Mouse (Mus musculus) frontal cortex, adult (tissue): ENCODE measurements at regions not wholly inside any gene's neighbourhood (a gene's known extent, or its start where the extent isn't known, plus 50 kb on each side); places are given as distances from the start of the nearest gene placed in this dataset.

ENCODE experiments used
- ATAC-seq: cut with Nextera tagmentation; 2 replicates; pipeline ENCODE4 v1.9.2; 2017; ENCODE audit warnings: mild to moderate bottlenecking, moderate library complexity, mixed read lengths; ENCODE audit not compliant: low TSS enrichment

DNA sequence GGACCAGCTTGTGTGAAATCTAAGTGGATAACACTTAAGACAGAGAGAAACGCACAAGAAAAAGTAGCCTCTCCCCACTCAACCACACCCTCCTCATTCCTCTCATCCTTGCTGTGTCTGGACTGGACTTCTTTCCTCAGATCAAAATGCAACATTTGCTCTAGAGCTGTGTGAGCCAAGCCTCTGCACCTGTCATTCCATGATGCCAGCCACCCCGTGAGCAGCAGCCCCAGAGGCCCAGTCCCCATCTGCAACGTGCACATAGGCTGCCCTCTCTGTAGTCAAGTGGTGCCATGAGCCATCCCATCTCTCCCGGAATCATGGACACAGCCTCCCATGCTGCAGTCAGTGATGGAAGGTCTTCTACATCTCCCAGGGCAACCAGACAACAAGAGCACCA lies 55.1 kb upstream of the Gpc1 start:
- ATAC-seq: no peak

DNA sequence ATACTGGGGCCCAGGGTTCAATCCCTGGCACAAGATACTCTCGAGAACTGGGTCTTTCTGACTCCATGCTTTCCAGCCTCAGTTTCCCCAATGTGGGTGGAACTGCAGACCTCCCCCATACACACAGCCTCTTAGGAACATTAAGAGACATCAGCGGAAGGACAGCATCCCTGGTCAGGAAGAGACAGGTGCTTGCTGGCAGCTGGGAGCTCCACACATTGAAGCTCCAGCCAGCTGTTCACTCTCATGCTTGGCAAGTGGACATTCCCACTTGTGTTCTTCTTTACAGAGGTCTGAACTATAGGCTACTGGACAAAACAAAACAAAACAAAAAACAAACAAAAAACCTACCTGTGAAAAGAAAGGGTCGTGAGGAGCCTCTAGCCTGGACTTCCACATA lies 55.5 kb upstream of the Gpc1 start:
- no peak for ATAC-seq

DNA sequence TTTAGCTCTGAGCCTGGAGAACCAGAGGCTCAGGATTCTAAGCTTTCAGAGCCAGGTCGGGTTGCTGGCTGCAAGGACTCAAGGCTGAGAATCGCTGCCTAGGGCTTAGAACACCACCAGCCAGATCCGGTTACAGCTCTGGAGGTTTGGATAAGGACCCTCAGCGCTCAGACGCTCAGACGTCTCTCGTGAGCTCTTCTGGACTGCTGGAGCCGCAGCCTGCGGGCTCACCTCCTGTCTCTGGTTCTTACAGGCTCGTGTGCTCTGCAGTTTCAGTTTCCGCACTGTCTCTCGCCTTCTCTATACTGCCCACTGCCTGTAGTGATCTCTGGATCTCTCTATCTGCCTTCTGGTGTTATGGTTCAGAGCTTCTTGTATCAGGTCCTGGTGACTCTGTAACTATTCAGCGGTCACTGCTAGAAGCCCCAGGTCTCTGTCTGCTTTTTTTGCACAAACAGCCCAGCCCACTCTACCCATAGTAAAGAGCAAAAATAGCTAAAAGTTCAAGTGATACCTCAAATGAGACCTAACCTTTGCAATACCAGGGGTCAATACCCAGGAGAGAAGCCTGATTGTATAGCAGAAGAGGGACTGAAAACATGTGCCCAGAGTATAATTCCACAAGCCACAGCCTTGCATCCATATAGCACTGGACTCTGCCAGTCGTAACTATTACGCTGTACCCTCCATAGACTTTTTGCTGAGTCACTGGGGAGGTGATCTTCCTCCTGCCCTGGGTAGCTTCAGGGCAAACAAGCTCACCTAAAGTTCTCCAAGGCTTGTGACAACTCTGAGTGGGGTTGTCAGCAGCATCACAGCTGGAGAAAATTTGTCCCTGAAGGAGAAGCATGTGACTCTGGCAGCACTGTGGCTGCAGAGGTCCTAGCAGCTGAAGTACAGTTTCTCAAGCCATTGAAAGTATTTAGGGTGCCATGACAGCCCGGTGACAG lies 56.4 kb upstream of the Gpc1 start:
- no peak; the same call in 1 of the 2 replicates for ATAC-seq

DNA sequence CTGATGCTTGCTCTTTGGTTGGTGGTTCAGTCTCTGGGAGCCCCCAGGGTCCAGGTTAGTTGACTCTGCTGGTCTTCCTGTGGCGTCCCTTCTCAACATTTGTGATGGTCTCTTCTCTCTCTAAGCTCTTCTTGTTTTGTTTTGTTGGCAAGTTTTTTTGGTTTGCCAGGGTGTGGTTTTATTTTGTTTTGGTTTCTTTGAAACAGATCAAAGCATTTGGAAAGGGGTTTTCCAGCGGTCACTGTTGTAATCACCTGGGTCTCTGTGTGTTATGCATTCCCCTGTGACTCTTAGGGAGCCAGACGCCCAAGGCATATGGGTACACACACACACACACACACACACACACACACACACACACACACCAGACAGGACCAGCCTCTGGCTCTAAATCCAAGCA lies 57.4 kb upstream of the Gpc1 start:
- no peak for ATAC-seq

DNA sequence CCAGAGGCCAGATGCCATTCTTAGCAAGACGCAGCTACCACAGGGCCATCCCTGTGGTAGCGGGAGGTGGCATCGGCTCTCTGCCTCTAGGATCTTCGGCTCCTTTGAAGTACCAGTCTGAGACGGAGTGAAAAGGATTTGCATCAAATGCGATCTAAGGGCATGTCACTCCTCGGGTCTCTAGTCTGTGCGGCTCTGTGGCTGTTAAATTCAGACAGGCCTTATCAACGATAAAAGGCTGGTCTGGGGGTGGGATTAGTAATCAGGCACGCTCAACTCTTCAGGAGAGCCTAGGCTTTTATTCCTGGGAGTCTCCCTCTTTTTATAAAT lies 58.7 kb upstream of the Gpc1 start:
- no peak for ATAC-seq

DNA sequence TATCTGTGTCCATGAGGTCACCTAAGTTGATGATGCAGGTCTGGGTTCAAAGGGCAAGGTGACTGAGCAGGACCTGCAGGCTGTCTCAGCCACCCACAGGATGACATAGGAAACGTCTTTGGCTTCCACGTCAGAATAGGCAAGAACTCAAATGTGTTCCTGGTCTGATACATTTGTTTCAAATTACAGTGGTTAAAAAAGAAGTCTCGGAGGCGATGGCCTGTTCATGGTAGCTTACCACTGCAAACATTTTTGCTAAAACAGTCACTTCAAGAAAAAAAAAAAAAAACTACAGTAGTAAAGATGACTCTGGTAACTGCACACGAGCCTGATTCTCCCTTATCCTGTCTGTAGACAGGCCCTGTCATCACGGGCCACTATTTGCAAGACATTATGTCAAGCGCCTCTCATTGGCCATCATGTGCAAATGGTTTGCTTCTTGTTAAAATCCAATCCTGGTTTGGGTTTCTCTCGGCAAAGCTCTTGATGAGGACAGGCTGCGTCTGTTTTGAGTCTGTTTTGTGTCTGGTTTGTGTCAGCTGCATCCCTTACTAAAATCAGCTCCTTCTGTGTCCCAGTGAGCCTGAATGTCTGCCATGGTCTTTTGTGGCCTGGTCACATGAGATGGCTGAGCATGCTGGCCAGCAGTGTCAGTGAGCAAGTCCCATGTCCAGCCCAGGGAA lies 59.2 kb upstream of the Gpc1 start:
- no peak for ATAC-seq

DNA sequence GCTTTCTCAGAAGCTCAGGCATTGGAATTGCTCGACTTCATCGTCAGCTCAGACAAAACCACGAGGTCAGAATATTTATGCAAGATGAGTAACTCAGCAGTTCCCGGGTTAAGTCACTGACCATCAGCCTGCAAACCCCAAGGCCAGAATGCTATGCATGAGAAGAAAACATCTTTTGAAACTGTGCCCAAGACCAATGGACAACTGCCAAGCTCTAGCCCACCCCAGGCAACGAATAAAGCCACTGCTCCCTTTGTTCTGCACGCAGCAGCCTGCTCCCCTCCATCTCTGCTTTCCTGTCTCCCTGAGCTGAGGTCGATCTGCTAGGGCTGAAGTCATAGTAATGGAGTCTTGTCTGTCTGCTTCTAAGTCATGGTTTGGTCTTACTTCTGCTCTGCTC lies 61.7 kb upstream of the Gpc1 start:
- ATAC-seq: no peak

DNA sequence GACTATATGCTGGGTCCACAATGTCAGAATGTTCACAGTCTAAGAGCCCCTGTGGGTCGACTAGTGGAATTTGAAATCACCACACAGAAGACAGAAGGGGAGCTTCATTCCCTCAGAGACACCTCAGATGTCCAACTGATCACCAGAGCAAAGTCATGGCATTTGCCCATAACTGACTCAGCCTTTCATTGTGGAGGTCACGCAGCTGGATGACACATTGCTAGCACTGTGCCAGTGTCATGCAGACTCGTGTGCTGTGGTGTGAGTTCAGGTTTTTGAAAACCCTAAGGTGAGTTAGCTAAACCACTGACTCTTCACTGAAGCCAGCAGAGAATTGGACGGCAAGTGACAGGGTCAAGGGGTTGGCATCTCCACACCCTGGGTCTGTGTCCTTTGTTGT lies 62.3 kb upstream of the Gpc1 start:
- no peak for ATAC-seq

DNA sequence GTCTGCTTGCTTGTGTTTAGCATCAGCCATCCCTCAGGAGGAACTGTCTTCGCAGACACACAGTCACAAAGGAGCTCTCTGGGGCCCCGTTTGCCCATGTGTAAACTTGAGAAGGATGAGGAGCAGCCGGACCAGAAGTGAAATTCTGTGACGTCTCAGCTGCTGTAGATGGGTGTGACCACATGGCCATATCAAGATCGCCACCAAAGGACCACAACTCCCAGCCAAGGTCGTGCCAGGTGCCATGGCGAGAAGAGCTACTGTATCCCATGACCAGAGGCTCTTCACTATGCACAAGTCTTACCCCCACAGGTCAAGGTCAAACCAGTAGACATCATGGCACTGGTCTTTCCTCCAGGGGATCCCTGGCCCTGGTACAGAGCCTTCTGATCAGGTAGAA lies 64.9 kb upstream of the Gpc1 start:
- ATAC-seq: no peak

DNA sequence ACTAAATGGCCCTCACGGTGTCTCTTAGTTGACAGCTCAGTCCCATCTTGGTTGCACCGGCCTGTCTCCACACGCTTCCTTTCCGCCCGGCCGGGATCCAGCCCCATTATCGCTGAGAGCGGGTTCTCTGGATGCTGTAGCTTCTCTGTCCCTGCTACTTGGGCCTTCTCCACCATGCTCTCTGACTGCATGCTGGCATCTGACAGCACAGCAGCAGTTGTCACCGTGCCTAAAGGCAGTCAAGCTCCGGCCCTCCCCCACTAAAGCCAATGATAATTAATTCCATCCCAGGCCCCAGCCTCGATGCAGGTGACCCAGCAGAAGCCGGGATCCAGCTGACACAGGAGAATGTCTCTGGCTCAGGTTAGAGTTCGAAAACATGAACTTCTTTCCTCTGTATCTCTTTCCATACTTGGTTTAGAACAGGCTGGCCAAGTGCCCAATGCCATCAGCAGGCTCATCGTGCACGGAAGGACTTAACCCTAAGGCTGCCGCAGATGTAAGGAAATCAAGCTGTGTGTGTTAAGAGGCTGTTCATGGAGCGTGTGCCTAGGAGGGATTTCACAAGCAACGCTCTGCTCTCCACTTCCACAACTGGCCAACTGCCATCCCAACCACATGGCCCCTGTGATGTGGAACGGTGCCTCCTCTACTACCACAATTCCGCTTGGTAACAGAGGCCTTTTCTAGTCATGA lies 76.5 kb upstream of the Gpc1 start:
- ATAC-seq: no peak

DNA sequence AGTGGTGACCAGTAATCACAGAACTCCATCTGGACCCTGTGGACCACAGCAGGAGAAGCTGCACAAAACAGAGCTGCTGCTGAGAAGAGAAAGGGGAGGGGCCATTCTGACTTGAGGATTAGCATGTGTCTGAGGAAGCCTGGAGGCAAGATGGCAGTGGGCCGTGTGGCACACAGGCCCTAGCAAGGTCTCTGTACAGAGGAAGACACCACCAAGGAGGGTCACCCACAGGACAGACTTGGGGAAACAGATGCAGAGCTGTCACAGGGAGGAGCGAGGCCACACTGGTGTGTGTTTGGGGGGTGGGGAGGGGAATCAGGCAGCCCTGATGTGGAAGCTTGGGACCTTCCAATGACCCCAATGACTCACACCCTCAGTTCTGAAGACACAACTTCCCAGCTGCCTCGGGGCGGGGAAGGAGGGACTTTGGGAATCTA lies 79.7 kb upstream of the Gpc1 start:
- ATAC-seq: no peak

DNA sequence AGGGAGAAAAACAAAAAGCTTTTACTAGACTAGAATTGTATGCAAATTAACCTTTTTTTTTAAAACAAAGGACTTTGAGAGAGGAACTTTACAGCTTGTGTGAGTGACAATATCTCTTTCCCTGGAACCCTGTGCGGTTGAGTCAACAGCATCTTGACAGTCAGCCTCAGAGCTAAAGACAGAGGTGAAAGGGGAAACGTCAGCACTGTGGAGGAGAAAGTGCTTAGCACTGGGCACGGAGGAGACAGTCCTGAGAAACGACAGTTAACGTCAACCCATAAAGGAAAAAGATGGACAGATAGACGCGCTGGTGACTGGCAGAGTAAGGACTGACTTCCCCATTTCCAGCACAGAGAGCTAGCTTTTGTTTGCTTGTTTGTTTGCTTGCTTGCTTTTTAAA lies 82.0 kb upstream of the Gpc1 start:
- no peak for ATAC-seq

DNA sequence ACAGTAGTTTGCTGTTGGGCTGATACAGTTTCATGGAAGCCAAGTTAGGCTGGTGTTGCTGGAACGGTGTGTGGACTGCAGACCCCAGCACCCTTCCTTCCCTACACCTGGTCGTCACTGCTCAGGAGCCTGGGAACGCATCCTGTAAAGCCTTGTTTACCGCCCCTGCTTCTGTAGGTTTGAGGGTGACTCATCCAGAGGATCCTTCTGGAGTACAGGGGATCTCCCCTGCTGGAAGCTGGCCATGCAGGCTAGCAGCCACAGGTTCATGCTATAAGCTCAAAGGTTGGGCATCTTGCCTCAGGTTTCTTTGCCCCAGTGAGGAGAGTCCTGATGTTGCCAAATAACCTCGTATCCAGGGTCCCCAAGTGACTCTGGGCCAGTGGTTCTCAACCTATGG lies 86.2 kb upstream of the Gpc1 start:
- ATAC-seq: no peak

DNA sequence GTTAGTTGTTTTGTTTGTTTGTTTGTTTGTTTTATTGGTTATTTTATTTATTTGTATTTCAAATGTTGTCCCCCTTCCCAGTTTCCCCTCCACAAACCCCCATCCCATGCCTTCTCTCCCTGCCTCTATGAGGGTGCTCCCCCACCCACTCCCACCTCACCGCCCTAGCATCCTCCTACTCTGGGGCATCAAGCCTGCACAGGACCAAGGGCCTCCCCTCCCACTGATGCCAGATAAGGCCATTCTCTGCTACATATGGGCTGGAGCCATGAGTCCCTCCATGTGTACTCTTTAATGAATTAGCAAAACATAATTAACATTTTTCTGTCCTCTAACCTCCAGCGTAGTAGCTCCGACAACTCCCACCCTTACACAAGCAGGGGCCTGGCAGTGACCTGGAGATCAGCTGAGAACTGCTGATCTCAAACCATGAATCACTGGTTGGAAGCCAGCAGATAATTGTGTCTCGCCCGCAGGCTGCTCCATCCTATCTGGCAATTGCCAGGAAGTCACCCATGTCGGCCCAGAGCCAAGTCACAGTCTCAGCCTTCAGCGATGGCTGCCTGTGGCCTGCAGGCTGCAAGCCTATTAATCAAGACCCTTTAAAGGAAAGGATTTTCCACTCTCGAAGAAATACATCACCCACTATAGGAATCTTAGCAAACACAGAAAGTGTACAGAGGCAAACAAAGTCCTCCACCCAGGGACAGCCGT lies 86.8 kb upstream of the Gpc1 start:
- ATAC-seq: no peak

DNA sequence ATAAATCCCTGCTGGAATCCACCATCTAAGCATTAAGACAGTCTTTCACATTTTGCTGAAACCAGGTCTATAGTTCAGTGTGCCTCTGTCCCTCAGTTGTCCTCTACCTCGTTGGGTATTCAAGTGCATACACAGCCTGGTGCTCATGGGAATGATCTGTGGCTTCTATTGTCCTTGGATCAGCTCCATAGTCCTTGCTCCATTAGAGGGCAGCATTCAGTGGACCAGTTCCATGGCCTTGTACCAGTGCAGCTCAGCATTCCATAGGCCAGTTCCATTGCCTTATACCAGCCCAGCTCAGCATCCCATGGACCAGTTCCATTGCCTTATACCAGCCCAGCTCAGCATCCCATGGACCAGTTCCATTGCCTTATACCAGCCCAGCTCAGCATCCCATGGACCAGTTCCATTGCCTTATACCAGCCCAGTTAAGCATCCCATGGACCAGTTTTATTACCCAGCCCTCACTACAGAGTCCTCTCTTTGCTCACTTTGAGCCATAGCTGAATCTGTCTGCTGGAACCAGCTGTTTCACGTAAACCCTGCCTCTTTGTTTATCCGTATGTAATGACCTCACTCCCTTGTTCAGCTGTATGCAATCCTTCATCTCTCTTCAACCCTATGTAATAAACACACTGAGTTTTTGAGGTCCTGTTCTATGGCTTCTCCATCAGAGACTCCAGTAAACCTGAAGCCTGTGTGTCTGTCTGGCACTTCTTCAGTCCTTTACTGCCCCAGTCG lies 88.4 kb upstream of the Gpc1 start:
- no peak for ATAC-seq

DNA sequence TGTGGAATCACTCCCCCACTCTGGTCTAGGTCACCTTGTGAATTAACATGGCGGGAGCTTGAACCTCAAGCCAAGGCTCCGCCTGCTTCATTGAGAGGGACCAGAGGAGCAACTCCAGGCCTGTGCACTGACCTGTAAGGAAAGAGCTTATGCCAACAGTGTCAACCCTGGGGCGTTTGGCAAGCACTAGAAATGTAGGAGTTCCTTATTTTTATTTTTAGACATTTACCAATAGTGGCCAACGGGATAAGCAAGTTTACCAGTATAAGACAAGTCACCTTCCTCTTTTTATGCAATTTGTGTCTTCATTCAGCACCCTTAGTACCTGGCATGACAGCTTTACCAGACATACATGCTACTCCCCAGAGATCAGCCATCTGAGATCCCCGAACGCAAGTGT lies 89.1 kb upstream of the Gpc1 start:
- no peak for ATAC-seq

DNA sequence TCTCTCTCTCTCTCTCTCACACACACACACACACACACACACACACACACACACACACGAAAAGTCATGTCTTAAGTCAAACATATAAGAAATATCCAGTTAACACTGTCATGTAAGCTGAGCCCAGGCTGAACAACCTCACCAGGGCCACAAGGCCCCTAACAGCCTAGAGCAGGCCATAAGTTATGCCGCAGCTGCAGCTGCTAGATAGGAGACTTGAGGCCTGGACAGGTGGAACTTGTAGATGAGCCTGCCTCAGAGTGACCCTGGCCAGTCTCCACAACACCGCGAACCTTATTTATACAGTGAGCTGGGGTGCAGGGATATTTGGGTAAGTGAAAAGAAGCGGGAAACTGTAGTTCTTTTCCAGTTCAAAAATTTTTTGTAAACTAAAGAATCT lies 90.4 kb upstream of the Gpc1 start:
- no peak for ATAC-seq

DNA sequence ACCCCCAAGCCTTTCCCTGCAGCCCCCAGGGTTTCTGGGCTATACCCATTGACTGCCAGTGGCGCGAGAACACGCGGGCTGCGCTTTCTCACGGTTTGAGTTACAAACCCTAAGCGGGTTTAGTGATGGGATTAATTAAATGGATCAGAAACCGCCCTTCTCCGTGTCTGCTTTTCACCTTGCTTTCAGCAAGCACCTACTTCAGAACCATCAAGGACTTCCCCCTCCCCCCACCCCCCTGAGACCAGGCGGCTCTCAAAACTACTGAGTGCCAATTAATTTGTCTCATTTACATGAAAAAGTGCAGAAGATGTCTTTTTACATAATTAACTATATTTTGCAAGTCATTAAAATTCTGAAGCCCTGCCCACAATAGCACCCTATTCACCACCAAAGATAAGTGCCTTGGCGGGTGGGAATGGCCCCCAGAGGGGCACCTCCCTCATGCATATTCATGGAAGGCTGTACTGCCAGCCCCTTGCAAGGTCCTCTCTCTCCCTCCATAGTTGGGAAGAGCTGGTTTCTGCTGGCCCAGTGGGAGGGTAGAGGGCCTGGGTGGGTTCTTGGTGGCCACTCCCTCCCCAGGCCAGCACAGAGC lies 89.1 kb upstream of the Otos start:
- no peak for ATAC-seq

DNA sequence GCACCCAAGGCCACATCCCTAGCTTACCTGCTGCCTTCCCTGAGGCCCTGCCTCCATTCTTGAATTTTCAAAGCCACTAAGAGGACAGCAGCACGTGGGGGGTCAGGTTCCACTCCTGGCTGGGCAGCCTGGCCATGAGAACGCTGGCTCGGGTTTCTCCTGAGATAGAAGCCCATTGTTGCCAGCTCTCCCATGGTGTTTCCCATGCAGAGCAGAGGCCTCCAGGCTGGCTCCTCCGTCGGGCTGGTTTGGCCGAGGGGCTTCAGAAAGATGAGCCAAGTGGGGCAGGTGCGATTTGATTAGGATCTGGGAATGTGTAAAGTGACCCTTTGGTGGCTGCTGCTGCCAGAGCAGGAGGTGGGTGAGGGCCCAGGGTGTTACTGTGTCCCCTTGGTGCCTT lies 87.8 kb upstream of the Otos start:
- ATAC-seq: no peak

DNA sequence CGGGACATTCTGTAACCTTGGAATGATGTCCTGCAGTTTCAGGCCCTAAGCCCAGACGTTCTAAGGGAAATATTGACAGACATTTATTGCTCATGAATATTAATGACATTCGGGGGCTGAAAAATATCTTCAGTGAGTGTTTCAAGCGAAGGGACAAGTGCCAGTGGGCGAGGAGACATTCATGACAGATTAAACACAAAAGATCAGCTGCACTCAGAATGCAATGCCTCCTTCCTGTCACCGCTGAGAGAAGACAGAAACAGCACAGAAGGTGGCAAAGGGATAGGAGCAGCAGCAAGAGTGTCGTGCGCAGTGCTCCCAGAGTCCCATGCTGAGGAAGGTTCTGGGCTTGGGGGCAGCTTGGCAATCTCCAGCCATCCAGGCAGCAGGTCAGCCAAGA lies 85.1 kb upstream of the Otos start:
- ATAC-seq: no peak
